Mouse (Mus musculus) lung, adult 18-20 months (tissue): Measurements from ENCODE around the gene D16Ertd472e.

Experiments used
- DNase-seq, 2 experiments: peaks; one replicate each; pipeline ENCODE4 v3.0.0; 2022; ENCODE audit warnings: mixed read lengths in 2 of 2

The D16Ertd472e gene

GRCm38 (mm10) chr16:78576478-78577084 lies at the start of gene D16Ertd472e:
D16Ertd472e (minus strand) TSS chr16:78576708.
- DNase-seq = peak; percentile 89

- DNase-seq = no peak
Measured at GRCm38 (mm10) chr16:78622755-78623154, 46.2 kb upstream of the D16Ertd472e start.

GRCm38 (mm10) chr16:78619386-78619785 lies 42.9 kb upstream of the D16Ertd472e start:
- DNase-seq = peak; percentile 42 to 48

- DNase-seq = no peak
Measured at GRCm38 (mm10) chr16:78617757-78618532, 41.4 kb upstream of the D16Ertd472e start.

DNA sequence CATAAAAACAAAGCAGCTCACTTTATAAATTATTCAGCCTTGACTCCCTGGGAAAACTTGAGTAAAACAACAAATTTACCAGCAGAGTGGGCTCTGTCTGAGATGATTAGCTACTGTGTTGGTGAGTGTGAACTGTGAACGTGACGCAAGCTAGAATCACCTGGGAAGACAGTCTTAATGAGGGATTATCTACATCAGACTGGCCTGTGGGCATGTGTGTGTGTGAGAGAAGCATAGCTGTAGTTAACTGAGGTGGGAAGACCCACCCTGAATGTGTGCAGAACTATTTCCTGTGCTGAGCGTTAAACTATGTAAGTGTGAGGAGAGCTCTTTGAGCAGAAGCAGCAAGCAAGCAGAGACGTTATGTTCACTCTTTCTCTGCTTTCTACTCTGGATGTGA lies 29.7 kb upstream of the D16Ertd472e start:
- DNase-seq = no peak

DNA sequence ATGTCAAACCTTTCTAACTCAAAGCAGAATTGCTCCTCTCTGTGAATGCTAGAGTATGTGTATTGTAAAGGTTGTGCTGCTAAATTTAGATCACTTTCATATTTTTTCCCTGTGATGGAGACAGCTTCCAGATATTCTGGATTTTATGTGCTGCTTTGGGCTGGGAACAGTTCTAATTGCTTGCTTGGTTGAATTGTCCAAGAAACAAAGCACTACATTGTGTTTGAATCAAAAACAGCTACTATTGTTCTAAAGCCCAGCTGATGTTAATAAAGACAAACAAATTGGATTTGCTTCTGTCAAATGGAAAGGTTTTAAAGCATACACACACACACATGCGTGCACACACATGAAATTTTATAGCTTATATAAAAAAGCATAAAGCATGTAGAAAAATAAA lies 22.4 kb upstream of the D16Ertd472e start:
- no peak for DNase-seq

DNA sequence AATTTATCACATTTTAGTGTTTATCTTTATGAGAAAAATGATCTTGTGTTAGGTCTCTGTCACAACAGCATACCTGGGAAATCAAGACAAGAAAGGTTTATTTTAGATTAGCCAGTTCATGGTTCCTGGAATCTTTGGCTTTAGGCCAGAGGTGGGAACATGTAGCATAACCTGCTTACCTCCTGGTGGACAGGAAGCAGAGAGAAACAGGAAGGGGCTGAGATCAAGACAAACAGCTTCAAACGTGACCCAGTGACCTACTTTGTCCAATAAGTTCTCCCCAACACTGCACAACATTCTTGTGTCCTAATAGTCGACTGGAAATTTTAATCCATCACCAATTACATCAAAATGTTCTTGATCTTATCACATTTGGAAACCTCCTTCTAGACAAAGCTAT lies 19.9 kb upstream of the D16Ertd472e start:
- no peak for DNase-seq

- no peak for DNase-seq
Measured at GRCm38 (mm10) chr16:78595821-78596220, 19.3 kb upstream of the D16Ertd472e start.

DNA sequence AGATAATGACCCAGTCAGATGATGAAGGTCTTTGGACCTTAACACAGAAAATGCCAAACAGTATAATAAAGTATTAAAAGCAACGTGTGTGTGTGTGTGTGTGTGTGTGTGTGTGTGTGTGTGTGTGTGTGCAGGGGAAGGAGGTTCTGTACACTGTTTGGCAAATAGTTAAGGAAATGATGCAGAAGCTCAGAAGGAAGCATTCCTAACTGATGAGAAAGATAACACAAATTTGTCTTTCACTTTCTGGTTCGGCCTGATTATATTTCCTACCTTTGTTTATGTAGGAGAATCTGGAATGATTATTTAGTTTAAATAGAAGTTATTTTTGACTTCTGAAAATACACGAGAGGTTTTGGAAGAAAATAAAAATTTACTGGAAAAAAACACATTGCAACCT lies 17.6 kb upstream of the D16Ertd472e start:
- no peak for DNase-seq

DNA sequence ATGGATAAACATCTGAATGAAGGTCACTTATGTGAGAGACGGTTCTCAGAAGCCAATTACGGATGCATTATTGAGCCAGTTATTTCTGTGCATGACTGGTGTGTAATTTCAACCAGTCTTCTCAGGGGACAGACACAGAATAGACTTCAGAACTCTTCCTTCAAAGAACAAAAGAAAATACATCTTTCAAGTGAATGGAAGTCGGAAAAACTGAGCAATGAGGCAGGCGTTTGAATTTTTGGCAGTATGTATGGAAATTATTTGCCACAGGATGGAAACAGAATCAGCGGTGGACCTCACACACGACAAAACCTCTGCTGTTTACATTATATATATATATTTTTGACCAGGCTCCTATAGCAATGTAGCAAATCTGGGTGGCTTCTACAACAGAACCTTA lies 14.6 kb upstream of the D16Ertd472e start:
- DNase-seq = no peak

DNA sequence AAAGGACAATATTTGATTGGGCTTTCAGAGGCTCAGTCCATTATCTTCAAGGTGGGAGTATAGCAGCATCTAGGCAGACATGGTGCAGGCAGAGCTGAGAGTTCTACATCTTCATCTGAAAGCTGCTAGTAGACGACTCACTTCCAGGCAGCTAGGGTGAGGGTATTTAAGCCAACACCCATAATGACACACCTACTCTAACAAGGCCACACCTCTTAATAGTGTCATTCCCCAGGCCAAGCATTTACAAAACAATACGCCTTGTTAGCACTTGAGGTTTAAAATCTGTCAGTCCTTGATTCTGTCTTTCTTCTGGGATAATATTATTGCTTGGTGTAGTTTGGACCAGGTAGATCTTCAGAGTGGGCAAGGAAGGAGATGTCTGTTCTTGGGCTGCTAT lies 12.3 kb upstream of the D16Ertd472e start:
- no peak for DNase-seq

DNA sequence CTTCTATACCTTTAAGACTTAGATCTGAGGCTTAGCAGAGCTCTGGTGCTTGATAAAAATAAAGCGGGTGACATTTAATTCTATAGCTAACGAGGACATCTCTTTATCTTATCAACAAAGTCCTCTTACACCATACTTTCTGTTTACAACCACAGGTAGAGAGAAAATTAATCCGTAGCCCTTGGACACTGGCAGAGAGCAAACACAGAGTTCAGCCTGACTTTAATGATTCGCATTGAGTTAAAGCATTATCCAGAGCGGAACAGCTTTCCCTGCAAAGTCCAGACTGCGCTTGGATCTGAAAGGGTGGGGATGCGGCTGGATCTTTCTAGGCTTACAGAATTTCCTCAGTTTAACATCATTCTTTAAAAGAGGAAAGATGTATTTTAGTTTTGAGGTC lies 10.1 kb upstream of the D16Ertd472e start:
- DNase-seq = no peak

- no peak for DNase-seq
Measured at GRCm38 (mm10) chr16:78585664-78586397, 9.3 kb upstream of the D16Ertd472e start.

GRCm38 (mm10) chr16:78585163-78585562 lies 8.7 kb upstream of the D16Ertd472e start:
- no peak for DNase-seq

- DNase-seq = no peak
Measured at GRCm38 (mm10) chr16:78583968-78584367, 7.5 kb upstream of the D16Ertd472e start.

DNA sequence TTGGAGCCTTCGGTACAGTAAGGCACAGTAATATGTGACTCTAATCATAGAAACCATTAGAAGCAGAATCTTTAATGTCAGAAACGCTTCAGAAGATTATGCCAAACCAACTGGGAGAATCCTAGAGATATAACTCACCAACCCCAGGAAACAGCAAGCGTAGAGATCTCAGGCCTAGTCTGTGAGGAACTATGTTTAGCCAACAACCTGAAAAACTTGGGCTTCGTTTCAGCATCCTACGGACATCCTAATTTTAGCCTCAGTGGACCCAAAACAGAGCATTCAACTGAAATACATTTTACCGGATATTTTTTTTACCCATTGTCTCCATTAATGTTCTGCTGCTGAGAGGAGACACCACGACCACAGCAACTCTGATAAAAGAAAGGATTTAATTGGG lies 3.9 kb upstream of the D16Ertd472e start:
- no peak for DNase-seq

DNA sequence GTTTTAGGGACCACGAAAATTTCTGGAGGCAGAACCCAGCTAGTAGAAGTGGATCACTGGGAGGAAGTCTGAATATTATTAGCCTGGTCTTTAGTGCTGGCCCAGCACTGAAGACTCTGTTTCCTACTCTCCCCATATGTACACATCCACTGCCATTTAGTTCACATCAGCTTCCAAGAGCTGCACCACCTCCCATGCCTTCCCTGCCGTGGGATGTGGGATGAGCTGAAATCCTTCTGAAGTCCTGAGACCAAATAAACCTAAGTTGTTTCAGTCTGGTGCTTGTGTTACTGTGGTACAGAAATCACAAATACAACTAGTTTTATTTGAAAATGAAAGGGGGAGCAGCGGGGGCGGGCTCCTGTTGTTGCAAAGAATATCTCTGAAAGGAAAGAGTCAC lies 2.9 kb upstream of the D16Ertd472e start:
- DNase-seq = no peak

DNA sequence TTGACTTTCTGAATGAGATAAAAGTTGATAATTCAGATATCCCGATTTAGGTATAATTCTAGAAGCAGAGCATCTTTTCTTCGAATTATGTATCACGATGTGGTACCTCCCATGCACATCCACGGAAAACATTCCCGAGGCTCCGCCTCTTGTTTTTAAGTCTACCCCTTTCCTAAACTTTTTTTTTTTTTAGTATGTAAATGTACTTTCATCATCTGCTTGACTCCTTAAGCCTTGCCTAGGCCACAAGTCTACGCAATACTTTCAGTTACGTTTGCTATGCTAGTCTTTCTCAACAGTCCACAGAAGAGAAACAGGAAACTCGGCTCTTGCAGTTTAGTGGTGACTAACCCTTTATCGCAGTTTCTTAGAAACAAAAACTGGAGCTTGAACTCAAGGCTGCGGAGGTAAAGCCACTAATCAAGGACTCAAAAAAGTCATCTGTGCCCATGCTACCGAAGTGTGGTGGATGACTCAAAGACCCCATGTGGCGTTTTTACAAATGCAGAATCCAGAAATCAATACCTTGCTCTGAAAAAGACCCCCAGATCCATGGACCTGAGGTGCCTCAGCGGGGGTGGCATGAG lies 670 bp upstream of the D16Ertd472e start:
- peak; percentile 42 to 73 for DNase-seq

DNA sequence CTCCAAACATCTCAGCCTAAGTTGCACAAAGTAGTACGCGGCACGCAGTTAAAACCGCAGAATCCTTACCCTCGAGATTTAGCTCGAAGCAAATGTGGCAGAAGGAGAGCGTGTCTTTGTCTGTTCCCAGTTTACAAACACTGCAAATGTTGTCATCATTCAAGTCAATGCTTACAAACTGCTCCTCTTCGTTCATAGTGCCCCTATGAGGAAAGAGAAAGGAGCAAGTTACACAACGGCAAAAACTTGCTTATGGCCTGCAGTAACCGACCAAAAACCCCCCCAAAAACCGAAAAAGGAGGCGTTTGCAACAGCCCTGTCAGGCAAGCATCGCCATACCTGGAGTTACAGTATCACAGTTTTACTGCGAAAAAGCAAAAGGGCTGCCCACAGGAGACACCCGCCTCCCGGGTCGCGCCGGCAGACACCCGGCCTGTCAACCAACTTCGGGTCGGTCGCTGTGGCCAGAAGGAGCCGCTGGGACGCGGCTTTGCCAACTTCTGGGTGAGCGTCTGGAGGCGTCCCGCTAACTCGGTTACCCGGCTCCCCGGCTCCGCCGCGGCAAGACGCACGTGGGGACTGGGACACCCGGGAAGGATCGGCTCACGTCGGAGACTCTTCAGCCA lies 543 bp downstream of the D16Ertd472e start:
- DNase-seq = peak; percentile 9 to 67

GRCm38 (mm10) chr16:78575190-78575851 lies 1.2 kb downstream of the D16Ertd472e start:
- DNase-seq = no peak

GRCm38 (mm10) chr16:78574241-78574640 lies 2.3 kb downstream of the D16Ertd472e start:
- DNase-seq = no peak

GRCm38 (mm10) chr16:78573016-78573415 lies 3.5 kb downstream of the D16Ertd472e start:
- no peak for DNase-seq
